Mouse (Mus musculus) kidney, postnatal 4 days (tissue): ENCODE measurements at regions not wholly inside any gene's neighbourhood (a gene's known extent, or its start where the extent isn't known, plus 50 kb on each side); places are given as distances from the start of the nearest gene placed in this dataset.

Experiments used
- DNase-seq, 2 experiments: peaks; one replicate each; pipeline ENCODE4 v3.0.0; 2021; ENCODE audit warnings: mixed read lengths in 2 of 2

- DNase-seq = no peak
Observed at GRCm38 (mm10) chr3:147283724-147284123, 431.6 kb downstream of the Ttll7 start.

- no peak for DNase-seq
Observed at GRCm38 (mm10) chr3:147284357-147284756, 432.2 kb downstream of the Ttll7 start.

GRCm38 (mm10) chr3:147285496-147285895 is 433.3 kb downstream of the Ttll7 start:
- DNase-seq = peak; percentile 11 to 24

- no peak for DNase-seq
Observed at GRCm38 (mm10) chr3:147287503-147287902, 435.3 kb downstream of the Ttll7 start.

- no peak for DNase-seq
Observed at GRCm38 (mm10) chr3:147291696-147292327, 439.6 kb downstream of the Ttll7 start.

GRCm38 (mm10) chr3:147298065-147298464 is 445.9 kb downstream of the Ttll7 start:
- no peak for DNase-seq

- no peak for DNase-seq
Observed at GRCm38 (mm10) chr3:147325522-147325921, 473.4 kb downstream of the Ttll7 start.

GRCm38 (mm10) chr3:147334301-147334700 is 482.1 kb downstream of the Ttll7 start:
- DNase-seq = no peak

GRCm38 (mm10) chr3:147335286-147335685 is 483.1 kb downstream of the Ttll7 start:
- no peak for DNase-seq

GRCm38 (mm10) chr3:147339427-147339826 is 487.3 kb downstream of the Ttll7 start:
- DNase-seq = no peak

GRCm38 (mm10) chr3:147347278-147348039 is 495.3 kb downstream of the Ttll7 start:
- peak; percentile 1 to 7 for DNase-seq

GRCm38 (mm10) chr3:147387077-147387476 is 534.9 kb downstream of the Ttll7 start:
- no peak for DNase-seq

GRCm38 (mm10) chr3:147398298-147398697 is 546.1 kb downstream of the Ttll7 start:
- DNase-seq = no peak

GRCm38 (mm10) chr3:147412274-147412673 is 560.1 kb downstream of the Ttll7 start:
- DNase-seq = no peak

- DNase-seq = no peak
Observed at GRCm38 (mm10) chr3:147416926-147417325, 564.8 kb downstream of the Ttll7 start.

GRCm38 (mm10) chr3:147419129-147419528 is 567.0 kb downstream of the Ttll7 start:
- DNase-seq = no peak

GRCm38 (mm10) chr3:147422196-147422595 is 570.0 kb downstream of the Ttll7 start:
- DNase-seq = no peak

- DNase-seq = no peak
Observed at GRCm38 (mm10) chr3:147423895-147424575, 571.9 kb downstream of the Ttll7 start.

- no peak for DNase-seq
Observed at GRCm38 (mm10) chr3:147428837-147429236, 576.7 kb downstream of the Ttll7 start.

GRCm38 (mm10) chr3:147442925-147443690 is 590.9 kb downstream of the Ttll7 start:
- no peak for DNase-seq

GRCm38 (mm10) chr3:147443691-147443960 is 591.5 kb downstream of the Ttll7 start:
- DNase-seq = no peak

- no peak for DNase-seq
Observed at GRCm38 (mm10) chr3:147444005-147444763, 592.0 kb downstream of the Ttll7 start.
